Mouse (Mus musculus) embryo, embryonic 9.5 days (tissue): ENCODE measurements around the gene Eif3i.
"Not testable (repeated sequence)": the region's sequence is repeated elsewhere in the genome, so short reads cannot be mapped to it uniquely, and the experiment has no call there.

Source experiments
- DNase-seq: peaks from one replicate; pipeline ENCODE4 v3.0.0-alpha.2; 2017; ENCODE audit errors: extremely low spot score

Eif3i gene

DNA sequence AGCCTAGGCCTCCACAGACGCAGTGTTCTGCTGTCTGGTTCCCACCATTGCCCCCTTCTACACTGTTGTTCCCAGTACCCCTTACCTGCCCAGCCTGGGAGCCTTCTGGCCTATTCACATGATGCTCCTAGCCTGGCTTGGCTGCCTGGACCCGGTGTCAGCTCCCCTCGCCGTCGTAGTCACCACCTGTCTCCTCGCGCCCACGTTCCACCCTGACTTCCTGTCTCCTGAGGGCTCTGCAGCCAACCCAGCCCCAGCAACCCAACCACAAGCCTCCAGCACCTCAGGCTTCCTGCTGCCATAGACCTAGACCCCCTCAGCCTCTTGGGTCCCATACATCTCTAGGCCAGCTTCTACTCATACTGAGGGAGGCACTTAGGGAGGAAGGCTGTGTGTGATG lies 27.0 kb downstream of the Eif3i start, which contains the start of gene Lck:
Gene Lck, minus strand, starts transcription at position 212 of the 400 bp plus-strand sequence.
- no peak for DNase-seq

DNA sequence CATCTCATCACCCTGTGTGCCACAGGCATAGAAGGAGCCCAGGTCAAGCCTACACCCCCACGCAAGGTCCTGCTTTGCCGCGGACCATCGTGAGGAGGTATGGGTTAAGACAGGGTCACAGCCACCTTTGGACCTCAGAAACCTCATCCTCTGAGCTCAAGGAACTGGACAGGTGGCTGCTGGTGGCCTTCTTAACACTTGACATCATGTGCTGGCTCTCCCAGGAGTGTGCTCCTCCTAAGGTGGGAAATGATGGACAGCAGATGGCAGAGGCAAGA lies 27.4 kb downstream of the Eif3i start:
- DNase-seq: no peak

DNA sequence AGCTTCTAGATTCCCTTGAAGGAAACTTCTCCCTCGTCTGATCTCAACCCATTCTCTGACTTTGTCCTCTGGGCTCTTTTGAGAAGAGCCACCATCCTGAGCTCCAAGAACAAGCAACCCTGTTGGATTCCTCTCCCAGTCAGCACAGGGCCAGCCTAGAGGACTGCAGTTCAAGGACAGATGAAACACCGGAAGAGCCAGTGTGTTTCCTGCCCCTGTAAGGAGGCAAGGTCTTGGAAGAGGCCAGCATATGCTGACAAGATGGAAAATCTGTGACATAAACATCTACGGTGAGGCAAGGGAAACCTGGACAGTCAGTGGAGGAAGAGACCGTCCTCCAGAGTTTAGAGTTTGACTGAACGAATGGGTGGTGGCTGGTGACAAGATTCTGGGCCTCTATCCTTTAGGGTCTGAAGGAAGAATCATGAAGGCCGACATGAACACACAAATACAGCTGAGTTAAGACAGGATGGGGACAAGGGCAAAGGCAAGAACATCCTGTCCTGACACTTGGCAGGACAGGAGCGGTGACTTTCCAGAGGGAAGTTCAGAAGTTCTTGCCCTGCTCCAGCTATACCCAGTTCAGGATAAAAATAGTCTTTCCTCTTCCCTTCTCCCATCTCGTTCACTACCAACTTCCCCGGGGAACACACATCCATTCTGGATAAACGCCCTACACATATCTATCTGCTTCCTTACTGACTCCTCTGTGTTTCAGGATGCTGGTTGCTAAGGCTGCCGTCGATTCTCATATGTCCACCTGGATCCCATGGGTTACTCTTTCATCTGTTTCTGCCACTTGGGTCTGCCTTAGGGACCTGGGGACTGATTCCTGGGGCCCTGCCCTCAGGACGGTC lies 28.0 kb downstream of the Eif3i start:
- no peak for DNase-seq

DNA sequence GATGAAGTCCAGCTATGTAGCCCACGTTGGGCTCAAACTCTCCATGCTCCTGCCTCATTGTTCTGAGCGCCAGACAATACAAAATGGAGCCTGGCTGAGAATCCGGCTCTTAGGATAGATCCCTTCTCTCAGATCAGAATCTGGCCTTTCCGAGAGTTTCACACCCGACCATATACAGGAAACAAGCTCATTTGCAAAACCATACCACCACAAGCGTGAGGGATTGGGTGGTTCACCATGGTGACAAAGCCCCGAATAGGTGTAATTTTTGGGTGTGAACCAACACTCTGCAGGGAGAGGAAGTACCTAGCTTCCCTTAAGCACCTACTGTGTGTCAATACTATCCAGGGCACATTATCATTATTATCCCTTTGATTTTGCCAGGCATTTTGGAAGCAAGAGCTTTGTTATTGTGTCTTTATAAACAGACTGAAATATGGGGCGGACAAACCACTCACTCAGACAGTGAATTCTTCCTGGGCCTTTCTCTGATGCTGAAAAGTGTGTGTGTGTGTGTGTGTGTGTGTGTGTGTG lies 28.8 kb downstream of the Eif3i start:
- DNase-seq: no peak

DNA sequence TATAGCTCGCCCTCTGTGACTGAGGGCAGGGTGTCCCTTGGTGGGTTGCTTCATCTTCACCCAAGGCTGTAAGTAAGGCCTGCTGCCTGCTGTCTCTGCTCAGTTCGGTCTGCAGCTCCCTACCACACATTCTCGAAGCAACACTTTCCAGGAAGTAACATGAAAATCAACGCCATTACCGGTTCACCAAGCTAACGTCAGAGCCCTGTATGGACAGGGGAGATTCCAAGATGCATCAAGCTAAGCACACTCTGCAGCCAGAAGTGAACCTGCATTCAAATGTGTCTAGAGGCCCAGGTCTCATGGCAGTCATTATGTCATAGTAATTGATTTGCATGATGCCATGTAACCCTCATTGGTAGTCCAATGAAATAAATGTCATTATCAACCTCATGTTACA lies 30.4 kb downstream of the Eif3i start:
- no peak for DNase-seq

DNA sequence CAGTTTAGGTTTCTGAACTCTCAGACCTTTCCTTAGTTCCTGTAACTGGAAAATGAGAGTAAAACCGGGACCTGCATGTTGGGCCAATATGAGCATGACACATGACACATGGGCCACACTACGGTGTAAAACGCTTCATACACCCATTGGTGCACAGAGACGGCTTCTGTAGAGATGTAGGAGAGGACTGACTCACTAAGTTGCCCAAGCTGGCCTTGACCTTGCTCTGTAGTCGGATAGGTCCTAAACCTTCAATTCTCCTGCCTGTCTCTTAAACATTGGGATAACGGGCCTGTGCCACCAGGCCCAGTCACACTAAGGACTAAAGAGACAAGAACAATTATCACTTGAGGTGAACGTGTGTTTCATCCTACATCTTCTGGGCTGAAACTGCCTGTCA lies 32.1 kb downstream of the Eif3i start:
- DNase-seq: no peak

DNA sequence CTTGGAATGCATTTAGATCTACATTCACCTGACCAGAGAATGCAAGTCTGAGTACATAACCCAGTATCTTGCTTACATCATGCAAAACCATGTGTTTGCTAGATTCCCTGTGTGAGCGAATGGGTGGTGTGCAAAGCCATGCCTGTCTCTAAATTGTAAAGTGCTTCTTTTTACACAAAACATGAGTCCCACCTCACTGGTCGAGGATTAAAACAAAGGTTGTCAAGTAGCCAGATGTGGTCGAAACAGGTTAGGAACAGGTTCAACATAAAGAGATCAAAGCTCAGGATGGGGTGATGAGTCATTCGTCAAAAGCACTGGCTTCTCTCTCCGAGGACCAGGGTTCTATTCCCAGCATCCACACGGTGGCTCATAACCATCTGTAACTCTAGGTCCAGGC lies 35.3 kb downstream of the Eif3i start:
- no peak for DNase-seq

DNA sequence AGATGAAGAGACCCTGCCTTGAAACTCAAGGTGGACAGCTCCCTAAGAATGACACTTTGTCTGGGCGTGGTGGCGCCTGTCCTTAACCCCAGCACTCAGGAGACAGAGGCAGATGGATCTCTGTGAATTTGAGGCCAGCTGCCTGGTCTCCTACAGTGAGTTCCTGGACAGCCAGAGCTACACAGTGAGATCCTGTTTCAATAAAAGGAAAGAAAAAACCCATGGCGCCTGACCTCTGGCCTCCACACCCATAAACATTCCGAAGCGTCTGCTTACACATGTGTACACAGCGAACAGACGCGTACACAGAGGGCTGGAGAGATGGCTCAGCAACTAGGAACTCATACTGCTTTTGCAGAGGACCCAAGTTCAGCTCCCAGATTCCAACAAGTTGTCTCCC lies 36.7 kb downstream of the Eif3i start:
- DNase-seq: peak; percentile 68

DNA sequence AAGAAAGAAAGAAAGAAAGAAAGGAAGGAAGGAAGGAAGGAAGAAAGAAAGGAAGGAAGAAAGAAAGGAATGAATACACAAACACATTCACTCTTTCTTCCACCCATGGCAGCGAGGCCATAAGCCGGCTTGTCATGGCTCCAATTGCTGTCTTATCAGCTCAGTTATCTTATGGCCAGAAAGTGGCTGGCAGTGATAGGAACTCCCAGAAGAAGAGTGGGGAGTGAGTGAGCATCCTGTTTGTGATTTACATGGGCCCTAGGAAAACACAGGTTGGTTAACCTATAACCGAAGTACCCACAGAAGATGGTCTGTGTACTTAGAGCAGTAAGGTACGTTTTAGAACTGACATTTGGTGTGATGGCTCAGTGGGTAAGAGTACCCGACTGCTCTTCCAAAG lies 39.3 kb downstream of the Eif3i start:
- no peak for DNase-seq

GRCm38 (mm10) chr4:129558321-129558955 lies 42.0 kb downstream of the Eif3i start:
- no peak for DNase-seq

DNA sequence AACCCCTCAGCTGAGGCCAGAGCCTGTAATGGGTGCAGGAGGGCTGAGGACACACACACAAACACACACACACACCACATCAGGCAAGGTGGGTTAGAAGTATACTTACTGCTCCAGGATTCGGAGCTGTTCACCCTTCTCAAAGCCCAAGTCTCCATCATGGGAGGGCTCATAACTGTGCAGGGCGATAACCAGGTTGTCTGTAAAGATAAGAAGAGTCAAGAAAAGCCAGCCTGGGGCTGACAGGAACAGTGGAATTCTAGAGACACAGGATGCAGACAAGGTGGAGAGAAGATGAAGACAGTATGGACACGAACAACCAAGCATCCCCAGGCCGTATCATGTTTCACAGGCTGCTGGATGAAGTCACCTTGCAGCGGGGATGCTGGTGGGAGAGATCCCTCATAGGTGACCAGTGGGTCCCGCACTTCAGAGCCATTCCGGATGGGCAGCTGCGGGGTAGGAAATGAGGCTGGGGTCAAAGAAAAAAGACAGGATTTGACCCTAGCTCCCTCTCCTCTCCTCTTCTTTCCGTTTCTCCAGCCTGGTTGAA lies 43.1 kb downstream of the Eif3i start:
- no peak for DNase-seq

DNA sequence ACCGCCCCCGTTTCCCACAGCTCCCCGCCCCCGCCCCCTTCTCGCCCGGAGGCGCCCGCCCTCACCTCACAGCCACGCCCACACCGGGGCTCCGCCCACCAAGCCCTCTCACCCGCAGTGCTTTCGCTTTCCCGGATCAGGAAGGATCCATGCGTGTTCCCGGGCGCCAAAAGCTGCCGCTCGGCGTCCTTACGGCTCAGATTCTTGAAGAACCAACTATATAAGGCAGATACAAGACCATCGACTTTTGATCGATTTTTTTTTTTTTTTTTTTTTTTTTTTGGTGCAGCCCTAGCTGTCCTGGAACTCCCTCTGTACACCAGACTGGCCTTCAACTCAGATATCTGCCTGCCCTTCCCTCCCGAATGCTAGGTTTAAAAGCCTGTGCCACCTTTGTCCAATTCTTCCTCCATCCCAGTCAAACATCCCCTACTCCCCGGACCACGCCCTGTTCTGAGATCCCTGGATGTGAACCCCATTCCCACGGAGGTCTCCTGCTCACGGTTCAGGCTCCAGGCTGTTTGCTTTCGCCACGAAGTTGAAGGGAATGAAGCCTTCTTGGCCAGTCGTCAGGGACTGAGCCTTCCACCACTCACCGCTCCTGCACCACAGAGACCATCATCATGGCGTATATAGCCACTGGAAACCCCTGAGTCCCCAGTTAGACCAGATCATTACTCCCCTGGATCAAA lies 43.8 kb downstream of the Eif3i start:
- DNase-seq: peak; percentile 91

- no peak for DNase-seq
These were observed 44.5 kb downstream of the Eif3i start for GRCm38 (mm10) chr4:129555862-129556531.

GRCm38 (mm10) chr4:129555421-129555861 lies 45.0 kb downstream of the Eif3i start:
- DNase-seq: peak; percentile 73

GRCm38 (mm10) chr4:129554512-129554911 lies 45.9 kb downstream of the Eif3i start:
- DNase-seq: not testable (repeated sequence)

- peak; percentile 51 for DNase-seq
These were observed 50.2 kb downstream of the Eif3i start for GRCm38 (mm10) chr4:129550295-129550694.

GRCm38 (mm10) chr4:129549306-129549705 lies 51.1 kb downstream of the Eif3i start:
- DNase-seq: no peak

DNA sequence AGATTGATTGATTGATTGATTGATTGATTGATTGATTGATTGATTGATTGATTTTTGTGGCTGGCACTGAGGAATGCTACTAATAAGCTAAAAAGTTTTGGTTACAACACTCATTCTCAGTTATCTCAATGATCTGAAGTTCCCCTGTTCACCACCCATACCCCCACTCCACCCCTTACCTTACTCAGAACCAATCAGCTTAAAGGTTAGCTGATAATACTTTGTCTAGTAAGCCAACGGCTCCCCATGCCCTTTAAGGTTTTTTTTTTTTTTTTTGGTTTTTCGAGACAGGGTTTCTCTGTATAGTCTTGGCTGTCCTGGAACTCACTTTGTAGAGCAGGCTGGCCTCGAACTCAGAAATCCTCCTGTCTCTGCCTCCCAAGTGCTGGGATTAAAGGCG lies 52.8 kb downstream of the Eif3i start:
- not testable (repeated sequence) for DNase-seq

- DNase-seq: no peak
These were observed 56.3 kb downstream of the Eif3i start for GRCm38 (mm10) chr4:129544106-129544505.

DNA sequence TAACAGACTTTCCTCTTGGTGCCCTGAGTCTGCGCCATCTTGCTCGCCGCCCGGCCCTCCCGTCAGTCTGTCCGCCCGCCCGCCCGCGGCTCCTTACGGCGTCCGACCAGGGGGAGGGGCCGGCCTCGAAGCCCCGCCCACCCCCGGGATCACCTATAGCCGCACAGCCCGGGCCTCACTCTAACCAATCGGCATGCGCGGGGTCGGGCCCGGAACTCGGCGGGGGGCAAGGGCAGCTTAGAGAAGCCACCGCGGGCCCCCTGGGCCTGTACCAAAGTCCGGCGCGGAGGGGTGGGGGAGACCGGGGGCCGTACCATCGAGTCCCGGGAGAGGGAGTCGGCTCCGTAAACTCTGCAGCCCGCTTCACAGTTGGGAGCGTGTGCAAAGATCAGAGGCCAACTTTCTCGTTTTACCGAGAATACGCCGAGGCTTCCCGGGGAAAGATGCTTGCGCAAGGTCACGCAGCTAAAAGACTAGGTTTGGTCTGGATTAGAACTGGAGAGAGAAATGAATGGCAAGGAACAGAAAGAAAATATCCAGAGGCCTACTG lies 57.8 kb downstream of the Eif3i start, which contains the start of gene Hdac1:
Gene Hdac1, minus strand, starts transcription at position 122 of the 550 bp plus-strand sequence.
- peak; percentile 100 for DNase-seq
